In the genomic region with DNA sequence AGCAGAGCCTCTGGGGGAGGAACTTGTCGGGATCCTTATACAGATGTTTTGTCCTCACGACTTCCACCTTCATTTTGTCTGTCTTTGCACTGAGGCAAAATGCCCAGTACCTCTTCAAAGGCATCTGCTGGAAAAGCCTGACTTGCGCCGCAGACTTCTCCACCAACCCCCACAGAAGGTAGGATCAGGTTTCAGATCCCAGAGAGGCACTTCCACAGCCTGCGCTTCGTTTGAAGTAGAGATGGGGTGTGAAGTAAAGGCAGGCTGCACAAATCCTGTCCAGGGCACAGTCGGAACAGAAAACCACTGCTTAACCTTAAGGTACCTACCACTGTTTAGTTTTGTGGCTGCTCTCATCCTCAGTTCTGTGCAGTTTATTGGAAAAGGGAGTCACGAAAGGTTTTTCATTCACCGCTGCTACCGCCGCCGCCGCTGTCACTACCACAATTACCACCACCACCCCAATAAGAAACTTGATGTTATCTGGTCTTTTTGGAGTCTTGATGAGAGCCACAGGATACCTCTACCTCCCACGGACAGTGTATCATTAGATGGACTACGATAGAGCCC, we compare ENCODE assay signal across 15 mouse cellular contexts. TPM values are rescaled to one million over a fixed set of nuclear protein-coding genes. Genes with fewer than 3 reads are reported as not detected.
DNase-seq lines count a peak whose midpoint lies in the region; ATAC-seq and TF ChIP-seq lines count a peak whose summit lies in the region.
"Had no signal": no experiment of that assay in that cellular context is flagged by ENCODE, and none has a peak within 500 bp of the region (broad histone marks: within the 10 kb centered on the region; RNA-seq: fewer than 3 reads in every experiment).

No protein-coding gene starts in this region.

- no peaks in the 10 kb centered on the region for H3K36me3 ChIP-seq in heart, embryonic 13.5 days
- no peaks in the 10 kb centered on the region for H3K36me3 ChIP-seq in E14TG2a.4 (ENCODE audit: insufficient read depth, low read length)
- H3K36me3 ChIP-seq in embryonic facial prominence, embryonic 10.5 days (replicated peaks): no peaks in the 10 kb centered on the region

- no peak overlapping the region for H3K27ac ChIP-seq in heart, embryonic 13.5 days (replicated peaks)
- H3K27ac ChIP-seq in embryonic facial prominence, embryonic 10.5 days (replicated peaks): no peak overlapping the region

- peak overlapping the region; percentile 11 for H3K4me3 ChIP-seq in heart, embryonic 13.5 days
- peak overlapping the region; percentile 48; the same call in 1 of the 2 replicates for H3K4me3 ChIP-seq in E14TG2a.4 (replicated peaks; ENCODE audit: low read length)
- peak overlapping the region; percentile 26; the same call in 1 of the 2 replicates for H3K4me3 ChIP-seq in embryonic facial prominence, embryonic 10.5 days

- H3K9ac ChIP-seq in heart, embryonic 13.5 days: no peak overlapping the region
- H3K9ac ChIP-seq: liver, postnatal 0 days had no signal

- H3K4me1 ChIP-seq in heart, embryonic 13.5 days: peaks cover 21% of the 10 kb centered on the region
- peaks cover 24% of the 10 kb centered on the region for H3K4me1 ChIP-seq in E14TG2a.4 (replicated peaks; ENCODE audit: low read depth, low read length)
- peaks cover 25% of the 10 kb centered on the region for H3K4me1 ChIP-seq in embryonic facial prominence, embryonic 10.5 days

- WGBS in heart, embryonic 13.5 days: 3% methylated on average over 15 of the region's 15 CpGs
- under 1% methylated on average over 15 of the region's 15 CpGs for WGBS in embryonic facial prominence, embryonic 10.5 days

- H3K27me3 ChIP-seq in heart, embryonic 13.5 days (replicated peaks): peaks cover 99% of the 10 kb centered on the region
- H3K27me3 ChIP-seq in E14TG2a.4 (ENCODE audit: insufficient read depth, low read length): peaks cover 83% of the 10 kb centered on the region
- peaks cover 100% of the 10 kb centered on the region for H3K27me3 ChIP-seq in embryonic facial prominence, embryonic 10.5 days (replicated peaks; ENCODE audit: low read depth, poor library complexity, severe bottlenecking)

- DNase-seq in heart, postnatal 25 days (ENCODE audit: low spot score): no peak
- peak; percentile 66 for DNase-seq in embryonic facial prominence, embryonic 10.5 days (ENCODE audit: low spot score)
- DNase-seq in kidney, postnatal 10 days: peak; percentile 47
- no peak for DNase-seq in layer of hippocampus, adult 9-11 months
- DNase-seq in layer of hippocampus, adult 11-12 months (ENCODE audit: low spot score): no peak
- no peak for DNase-seq in cerebellum, postnatal 4 days (ENCODE audit: low spot score in 2 of 2)
- DNase-seq: adrenal gland, postnatal 25 days; cerebellum, adult 11 months; gastrocnemius, postnatal 10 days; heart, postnatal 14 days; thymus, postnatal 36 days had no signal

- no peak for TF ChIP-seq CTCF in E14TG2a.4 (conservative IDR thresholded peaks at IDR 0.05; ENCODE audit: low read length)

- intact Hi-C loops in heart, postnatal 25 days (cut with DNase I): loop anchor here (10.0 kb wide), 1 partner anchor 1132 kb away; the partner anchor contains the start of gene Vgll2

- ATAC-seq in heart, embryonic 13.5 days (ENCODE audit: extremely low read depth, insufficient number of reproducible peaks, low FRiP score, low TSS enrichment): no peak
- ATAC-seq: liver, postnatal 0 days; Patski had no signal

- no peaks in the 10 kb centered on the region for H3K9me3 ChIP-seq in heart, embryonic 13.5 days
- H3K9me3 ChIP-seq in E14TG2a.4 (ENCODE audit: low read length): no peaks in the 10 kb centered on the region
- H3K9me3 ChIP-seq in embryonic facial prominence, embryonic 10.5 days: no peaks in the 10 kb centered on the region

- H3K4me2 ChIP-seq in heart, embryonic 13.5 days: peak overlapping the region; percentile 11; the same call in 1 of the 2 replicates

RNA-seq across cellular contexts. Expression of gene Sim1, which starts 1.7 kb away (rescaled TPM):
- not detected in 2 replicates for polyA plus RNA-seq in heart, embryonic 13.5 days (2015; fragmentation: Nextera tagmentation; extraction: Ambion mirVana)
- total RNA-seq in heart, postnatal 25 days (2021): not detected
- polyA plus RNA-seq in embryonic facial prominence, embryonic 10.5 days (2016; fragmentation: Nextera tagmentation; extraction: Ambion mirVana): 0.47 and 0.81 TPM in 2 replicates
- total RNA-seq: adrenal gland, postnatal 25 days; heart, postnatal 14 days had no signal
- polyA plus RNA-seq: liver, postnatal 0 days had no signal

Comparison
In these comparisons a context has a peak if more than half of its experiments do, and no peak if none do; other contexts are left out.
1. DNase-seq: peak in embryonic facial prominence, embryonic 10.5 days (single experiment) and kidney, postnatal 10 days (single experiment); none in heart, postnatal 25 days (single experiment), layer of hippocampus, adult 9-11 months (single experiment), layer of hippocampus, adult 11-12 months (single experiment) and cerebellum, postnatal 4 days (0 of 2).
2. Peak in every context shown above with its lines, with median percentiles within 50 percentile points of each other: H3K4me3 ChIP-seq.